ENCODE assay signal across 27 mouse cellular contexts in genomic region chr15:101688161-101688560, GRCm38 (mm10). TPM values are rescaled to one million over a fixed set of nuclear protein-coding genes. Genes with fewer than 3 reads are reported as not detected.
"Had no signal": no experiment of that assay in that cellular context is flagged by ENCODE, and none has a peak within 500 bp of the region (broad histone marks: within the 10 kb centered on the region; RNA-seq: fewer than 3 reads in every experiment).

No protein-coding gene starts in this region.

- H3K4me2 ChIP-seq: liver, embryonic 12.5 days; lung, embryonic 14.5 days; midbrain, embryonic 12.5 days; neural tube, embryonic 13.5 days; neural tube, embryonic 15.5 days had no signal

- H3K4me1 ChIP-seq: liver, embryonic 12.5 days; midbrain, embryonic 10.5 days; midbrain, embryonic 12.5 days; neural tube, embryonic 13.5 days; neural tube, embryonic 15.5 days had no signal

- H3K4me3 ChIP-seq: liver, embryonic 12.5 days; midbrain, embryonic 10.5 days; midbrain, embryonic 12.5 days; myocyte; neural tube, embryonic 13.5 days; neural tube, embryonic 15.5 days had no signal

- H3K27me3 ChIP-seq: liver, embryonic 12.5 days; midbrain, embryonic 12.5 days; neural tube, embryonic 13.5 days; neural tube, embryonic 15.5 days had no signal

- H3K36me3 ChIP-seq: liver, embryonic 12.5 days; midbrain, embryonic 10.5 days; midbrain, embryonic 12.5 days; neural tube, embryonic 13.5 days; neural tube, embryonic 15.5 days had no signal

- H3K27ac ChIP-seq: liver, embryonic 12.5 days; liver, embryonic 14.5 days; midbrain, embryonic 10.5 days; midbrain, embryonic 12.5 days; neural tube, embryonic 13.5 days; neural tube, embryonic 15.5 days had no signal

- H3K9me3 ChIP-seq: liver, embryonic 12.5 days; midbrain, embryonic 10.5 days; midbrain, embryonic 12.5 days; neural tube, embryonic 13.5 days; neural tube, embryonic 15.5 days had no signal

- DNase-seq: lung, embryonic 14.5 days; lung, postnatal 10 days; midbrain, embryonic 14.5 days; retina, postnatal 1 day; right cerebral cortex, adult 18-20 months; right cerebral cortex, postnatal 25 days; right cerebral cortex, postnatal 4 days; spleen, adult 18-20 months; thymus, adult 18-20 months; thymus, postnatal 14 days; thymus, postnatal 36 days had no signal

- H3K9ac ChIP-seq: liver, embryonic 12.5 days; liver, embryonic 14.5 days; lung, embryonic 14.5 days; midbrain, embryonic 12.5 days; neural tube, embryonic 13.5 days; neural tube, embryonic 15.5 days had no signal

- ATAC-seq: liver, embryonic 12.5 days; midbrain, embryonic 16.5 days had no signal

RNA-seq across cellular contexts. Expression of gene Krt6a, which starts 5.9 kb away (rescaled TPM):
- polyA plus RNA-seq: liver, embryonic 12.5 days; liver, embryonic 16.5 days; lung, embryonic 14.5 days; midbrain, embryonic 10.5 days; midbrain, embryonic 12.5 days; midbrain, embryonic 14.5 days; midbrain, embryonic 16.5 days; myocyte; neural tube, embryonic 13.5 days; small intestine, adult 2 months had no signal

RNA-seq across cellular contexts. Expression of gene Krt6b, which starts 8.1 kb away (rescaled TPM):
- polyA plus RNA-seq: liver, embryonic 12.5 days; liver, embryonic 14.5 days; liver, embryonic 16.5 days; lung, embryonic 14.5 days; lung, embryonic 16.5 days; midbrain, embryonic 10.5 days; midbrain, embryonic 12.5 days; midbrain, embryonic 14.5 days; midbrain, embryonic 16.5 days; myocyte; neural tube, embryonic 11.5 days; neural tube, embryonic 13.5 days; neural tube, embryonic 15.5 days; stomach, embryonic 14.5 days; urinary bladder, adult 2 months had no signal

RNA-seq across cellular contexts. Expression of gene Krt5, which starts 24.5 kb away (rescaled TPM):
- polyA plus RNA-seq: lung, embryonic 14.5 days; midbrain, embryonic 14.5 days had no signal

RNA-seq across cellular contexts. Expression of gene Gm5478, which starts 41.0 kb away (rescaled TPM):
- polyA plus RNA-seq: liver, embryonic 12.5 days; liver, embryonic 14.5 days; liver, embryonic 16.5 days; lung, embryonic 14.5 days; lung, embryonic 16.5 days; midbrain, embryonic 10.5 days; midbrain, embryonic 12.5 days; midbrain, embryonic 14.5 days; midbrain, embryonic 16.5 days; myocyte; neural tube, embryonic 11.5 days; neural tube, embryonic 13.5 days; neural tube, embryonic 15.5 days; small intestine, adult 2 months; stomach, embryonic 14.5 days; stomach, embryonic 16.5 days; thymus, postnatal 0 days; urinary bladder, adult 2 months had no signal

RNA-seq across cellular contexts. Expression of gene Krt71, which starts 54.7 kb away (rescaled TPM):
- polyA plus RNA-seq: liver, embryonic 12.5 days; liver, embryonic 14.5 days; liver, embryonic 16.5 days; lung, embryonic 14.5 days; lung, embryonic 16.5 days; midbrain, embryonic 10.5 days; midbrain, embryonic 12.5 days; myocyte; neural tube, embryonic 11.5 days; neural tube, embryonic 13.5 days; small intestine, adult 2 months; stomach, embryonic 14.5 days; stomach, embryonic 16.5 days; urinary bladder, adult 2 months had no signal
